In the genomic region with DNA sequence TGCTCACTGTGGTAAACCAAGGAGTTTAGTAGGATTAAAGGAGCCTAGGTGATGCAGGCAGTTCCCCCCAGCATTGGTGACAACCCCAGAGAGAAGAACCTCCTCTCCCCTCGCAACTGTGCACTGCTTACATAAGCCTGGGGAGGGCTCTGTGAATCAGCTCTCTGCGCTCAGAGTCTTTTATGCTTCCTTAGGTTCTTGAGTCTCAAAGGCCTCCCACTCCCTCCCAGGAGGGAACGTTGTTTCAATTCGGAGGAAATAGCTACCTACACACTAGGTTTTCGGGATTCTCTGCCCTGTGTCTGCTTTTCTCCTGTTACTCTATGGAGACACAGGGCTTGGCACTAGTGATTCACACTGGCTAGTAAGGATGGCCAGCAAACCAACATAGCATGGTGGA, we compare ENCODE assay signal across 13 mouse cellular contexts. TPM values are rescaled to one million over a fixed set of nuclear protein-coding genes. Genes with fewer than 3 reads are reported as not detected.
DNase-seq lines count a peak whose midpoint lies in the region; ATAC-seq and TF ChIP-seq lines count a peak whose summit lies in the region.
"Had no signal": no experiment of that assay in that cellular context is flagged by ENCODE, and none has a peak within 500 bp of the region (broad histone marks: within the 10 kb centered on the region; RNA-seq: fewer than 3 reads in every experiment).

No protein-coding gene starts in this region.

- intact Hi-C loops in left cerebral cortex, postnatal 10 days (cut with DNase I): loop anchor here (10.0 kb wide), 2 partner anchors 130 to 160 kb away; a partner anchor contains a TSS
- intact Hi-C loops in left cerebral cortex, adult 2 months (cut with DNase I): loop anchor here (1.0 to 10.0 kb wide), 4 partner anchors 31 to 290 kb away; no protein-coding TSS in a partner anchor

- no peak for TF ChIP-seq CTCF in left cerebral cortex, adult 2 months (IDR thresholded peaks at IDR 0.05)

- ATAC-seq in frontal cortex, adult (ENCODE audit: low TSS enrichment): peak; percentile 69
- ATAC-seq: activated CD4-positive, CD25-positive, alpha-beta regulatory T cell, adult 4 months had no signal

- DNase-seq in frontal cortex, postnatal 10 days (ENCODE audit: low spot score in 2 of 2): no peak
- peak; percentile 61 to 77 for DNase-seq in left cerebral cortex, adult 18-20 months (ENCODE audit: low spot score in 2 of 2)
- DNase-seq in left cerebral cortex, postnatal 10 days (ENCODE audit: extremely low spot score in 1 of 2, low spot score in 2 of 2): no peak
- peak; percentile 68 to 76 for DNase-seq in left cerebral cortex, adult 2 months (ENCODE audit: extremely low spot score in 1 of 2, low spot score in 2 of 2)
- DNase-seq in right cerebral cortex, postnatal 14 days: peak; percentile 36
- DNase-seq in cerebellum, adult 9-11 months: no peak
- no peak for DNase-seq in lung, postnatal 14 days

- no peak overlapping the region for H3K4me3 ChIP-seq in left cerebral cortex, adult 2 months

- peak overlapping the region; percentile 93 for H3K27ac ChIP-seq in left cerebral cortex, adult 2 months
- H3K27ac ChIP-seq: forebrain, embryonic 10.5 days; hindbrain, embryonic 12.5 days; macrophage had no signal

RNA-seq across cellular contexts. Expression of a gene that starts 2.2 kb away (rescaled TPM):
- 1 to 10 TPM; 1.1 to 1.7 TPM for total RNA-seq in left cerebral cortex, adult 18-20 months (2021)
- 1 to 10 TPM; 1.5 to 1.6 TPM for total RNA-seq in left cerebral cortex, postnatal 10 days (2021)
- 1 to 10 TPM; 1.6 to 3.0 TPM for total RNA-seq in left cerebral cortex, adult 2 months (2021)
- total RNA-seq: common myeloid progenitor, adult 5-6 weeks had no signal

RNA-seq across cellular contexts. Expression of a gene that starts 32.3 kb away (rescaled TPM):
- 100 to 1,000 TPM; 748 to 757 TPM for total RNA-seq in left cerebral cortex, adult 18-20 months (2021)
- 100 to 1,000 TPM; 558 to 568 TPM for total RNA-seq in left cerebral cortex, postnatal 10 days (2021)
- total RNA-seq in left cerebral cortex, adult 2 months (2021): 100 to 1,000 TPM; 702 to 722 TPM

RNA-seq across cellular contexts. Expression of a gene that starts 57.8 kb away (rescaled TPM):
- 100 to 1,000 TPM; 311 to 313 TPM for total RNA-seq in left cerebral cortex, adult 18-20 months (2021)
- 100 to 1,000 TPM; 162 to 164 TPM for total RNA-seq in left cerebral cortex, postnatal 10 days (2021)
- total RNA-seq in left cerebral cortex, adult 2 months (2021): 100 to 1,000 TPM; 328 to 329 TPM
- total RNA-seq: common myeloid progenitor, adult 5-6 weeks had no signal

Comparison
In these comparisons a context has a peak if more than half of its experiments do, and no peak if none do; other contexts are left out.
1. DNase-seq: peak in left cerebral cortex, adult 18-20 months (2 of 2), left cerebral cortex, adult 2 months (2 of 2) and right cerebral cortex, postnatal 14 days (single experiment); none in frontal cortex, postnatal 10 days (0 of 2), left cerebral cortex, postnatal 10 days (0 of 2), cerebellum, adult 9-11 months (single experiment) and lung, postnatal 14 days (single experiment).